ENCODE assay signal across 9 mouse cellular contexts in the genomic region with DNA sequence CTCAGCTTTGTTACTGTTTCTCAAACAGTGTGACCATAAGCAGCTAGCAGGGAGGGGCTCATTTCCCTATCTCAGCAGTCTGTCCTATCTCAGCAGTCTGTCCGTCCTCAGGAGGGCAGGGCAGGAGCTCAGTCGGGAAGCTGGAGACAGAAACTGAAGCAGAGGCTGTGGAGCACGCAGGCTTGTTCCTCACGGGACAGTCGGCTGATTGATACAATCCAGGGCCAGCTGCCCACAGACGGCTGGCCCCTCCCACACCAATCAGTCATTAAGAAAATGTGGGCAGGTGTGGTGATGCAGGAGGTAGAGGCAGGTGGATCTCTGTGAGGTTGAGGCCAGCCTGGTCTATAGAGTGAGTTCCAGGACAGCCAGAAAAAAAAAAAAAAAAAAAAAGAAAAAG. TPM values are rescaled to one million over a fixed set of nuclear protein-coding genes. Genes with fewer than 3 reads are reported as not detected.
DNase-seq lines count a peak whose midpoint lies in the region; ATAC-seq and TF ChIP-seq lines count a peak whose summit lies in the region.
"Had no signal": no experiment of that assay in that cellular context is flagged by ENCODE, and none has a peak within 500 bp of the region (broad histone marks: within the 10 kb centered on the region; RNA-seq: fewer than 3 reads in every experiment).

No protein-coding gene starts in this region.

- H3K79me2 ChIP-seq in liver, adult 2 months (ENCODE audit: control insufficient read depth, insufficient read depth, low read length): no peaks in the 10 kb centered on the region

- TF ChIP-seq CTCF in gastrocnemius, adult 2 months (IDR thresholded peaks at IDR 0.05): no peak
- TF ChIP-seq CTCF in liver, adult 2 months (IDR thresholded peaks at IDR 0.05; ENCODE audit: low read depth, low read length): 0 out of 2 replicates have a peak, but pooled peaks have one; percentile 8

- no peaks in the 10 kb centered on the region for H3K36me3 ChIP-seq in liver, adult 2 months (ENCODE audit: control insufficient read depth, insufficient read depth, low read length)
- H3K36me3 ChIP-seq in forebrain, embryonic 13.5 days (ENCODE audit: poor library complexity, severe bottlenecking): no peaks in the 10 kb centered on the region

- no peak for ATAC-seq in forebrain, embryonic 13.5 days

- no peaks in the 10 kb centered on the region for H3K9me3 ChIP-seq in forebrain, embryonic 13.5 days (replicated peaks)

- H3K4me3 ChIP-seq in gastrocnemius, adult 2 months: no peak overlapping the region
- no peak overlapping the region for H3K4me3 ChIP-seq in liver, adult 2 months (ENCODE audit: insufficient read depth, low read depth, low read length)
- H3K4me3 ChIP-seq in forebrain, embryonic 13.5 days: no peak overlapping the region

- peak; percentile 18 for DNase-seq in gastrocnemius, adult 2 months
- DNase-seq in gastrocnemius, postnatal 10 days: no peak
- peak; percentile 13 for DNase-seq in ovary, postnatal 36 days (ENCODE audit: low spot score)
- DNase-seq in ovary, postnatal 14 days (ENCODE audit: low spot score): no peak
- peak; percentile 38 for DNase-seq in embryo, embryonic 10.5 days (ENCODE audit: low spot score)
- no peak for DNase-seq in liver, adult 2 months (ENCODE audit: extremely low read depth, low read depth, low spot score)
- DNase-seq in neural tube, embryonic 10.5 days (ENCODE audit: extremely low spot score, low spot score): no peak
- DNase-seq: lung, embryonic 14.5 days had no signal

- H3K27ac ChIP-seq in gastrocnemius, adult 2 months: no peak overlapping the region
- no peak overlapping the region for H3K27ac ChIP-seq in liver, adult 2 months (replicated peaks; ENCODE audit: insufficient read depth, low read depth, low read length)
- no peak overlapping the region for H3K27ac ChIP-seq in forebrain, embryonic 13.5 days

- no peak overlapping the region for H3K9ac ChIP-seq in liver, adult 2 months (ENCODE audit: low read depth, low read length)
- H3K9ac ChIP-seq in forebrain, embryonic 13.5 days: no peak overlapping the region
- H3K9ac ChIP-seq: lung, embryonic 14.5 days had no signal

- intact Hi-C loops in gastrocnemius, adult 2 months (cut with DNase I): no loop called here

- TF ChIP-seq POLR2A in liver, adult 2 months (IDR thresholded peaks at IDR 0.05; ENCODE audit: extremely low read depth, insufficient read depth, low read length): no peak

- no peaks in the 10 kb centered on the region for H3K27me3 ChIP-seq in liver, adult 2 months (ENCODE audit: control insufficient read depth, insufficient read depth, low read length)
- H3K27me3 ChIP-seq in forebrain, embryonic 13.5 days: no peaks in the 10 kb centered on the region

- 0 out of 2 replicates have a peak, but pooled peaks cover 2% of the 10 kb centered on the region for H3K4me1 ChIP-seq in liver, adult 2 months (ENCODE audit: control insufficient read depth, insufficient read depth, low read length)
- 0 out of 2 replicates have a peak, but pooled peaks cover 3% of the 10 kb centered on the region for H3K4me1 ChIP-seq in forebrain, embryonic 13.5 days

- 14% methylated on average over 6 of the region's 6 CpGs for WGBS in liver, adult 2 months
- WGBS in forebrain, embryonic 13.5 days: 53% methylated on average over 6 of the region's 6 CpGs

- H3K4me2 ChIP-seq in forebrain, embryonic 13.5 days: no peak overlapping the region
- H3K4me2 ChIP-seq: lung, embryonic 14.5 days had no signal

RNA-seq across cellular contexts. Expression of gene Ptgis, which starts 52.5 kb away (rescaled TPM):
- 1 to 10 TPM; 1.7 to 5.2 TPM for total RNA-seq in gastrocnemius, adult 2 months (2021)
- 10 to 100 TPM; 13.7 to 17.8 TPM for total RNA-seq in gastrocnemius, postnatal 10 days (2021)
- total RNA-seq in liver, adult 2 months (2014; rRNA removed): 1.0 and 1.1 TPM in 2 replicates
- polyA plus RNA-seq in liver, adult 2 months (2012; rRNA removed): 1.4 and 3.1 TPM in 2 replicates
- polyA plus RNA-seq in forebrain, embryonic 13.5 days (2015; fragmentation: Nextera tagmentation; extraction: Ambion mirVana): 3.5 and 4.4 TPM in 2 replicates

RNA-seq across cellular contexts. Expression of gene B4galt5, which starts 56.1 kb away (rescaled TPM):
- 10 to 100 TPM in 1 of 2 experiments, 1 to 10 TPM in 1; 7.8 to 10.6 TPM for total RNA-seq in gastrocnemius, adult 2 months (2021)
- total RNA-seq in gastrocnemius, postnatal 10 days (2021): 10 to 100 TPM; 21.1 to 26.0 TPM
- 8.1 and 17.7 TPM in 2 replicates for total RNA-seq in liver, adult 2 months (2014; rRNA removed)
- 14.9 and 15.7 TPM in 2 replicates for polyA plus RNA-seq in liver, adult 2 months (2012; rRNA removed)
- 9.1 and 9.2 TPM in 2 replicates for polyA plus RNA-seq in forebrain, embryonic 13.5 days (2015; fragmentation: Nextera tagmentation; extraction: Ambion mirVana)

Comparison
In these comparisons a context has a peak if more than half of its experiments do, and no peak if none do; other contexts are left out.
1. DNase-seq: peak in gastrocnemius, adult 2 months (single experiment), ovary, postnatal 36 days (single experiment) and embryo, embryonic 10.5 days (single experiment); none in gastrocnemius, postnatal 10 days (single experiment), ovary, postnatal 14 days (single experiment), liver, adult 2 months (single experiment) and neural tube, embryonic 10.5 days (single experiment).